Mouse (Mus musculus) liver, adult 2 months (tissue): ENCODE measurements around the gene Gm44965. TPM values are rescaled to one million over a fixed set of nuclear protein-coding genes. Genes with fewer than 3 reads are reported as not detected.
A peak's percentile ranks its signal among the peaks of the same experiment; 100 is the strongest.

Experiments
- DNase-seq: peaks from one replicate; pipeline ENCODE4 v3.0.0-alpha.2; 2011; ENCODE audit warnings: low read depth, low spot score; ENCODE audit errors: extremely low read depth
- H3K27ac ChIP-seq: fragments of 200-500 bp; replicated peaks from 2 replicates; pipeline ENCODE4 v1.5.1; 2012; ENCODE audit warnings: low read depth, mild to moderate bottlenecking, control low read depth, inconsistent platforms, low read length; ENCODE audit not compliant: insufficient read depth
- H3K27me3 ChIP-seq: fragments of 200-500 bp; 2 replicates; pipeline ENCODE4 v1.6.1; 2012; ENCODE audit warnings: mild to moderate bottlenecking, moderate library complexity, low read length, inconsistent platforms; ENCODE audit not compliant: control insufficient read depth, insufficient read depth
- H3K36me3 ChIP-seq: fragments of 200-500 bp; 2 replicates; pipeline ENCODE4 v1.6.1; 2012; ENCODE audit warnings: low read length, inconsistent platforms; ENCODE audit not compliant: control insufficient read depth, insufficient read depth
- H3K4me1 ChIP-seq: fragments of 200-500 bp; 2 replicates; pipeline ENCODE4 v1.6.1; 2011; ENCODE audit warnings: low read length; ENCODE audit not compliant: control insufficient read depth, insufficient read depth
- H3K4me3 ChIP-seq: fragments of 200-500 bp; 2 replicates; pipeline ENCODE4 v1.5.1; 2011; ENCODE audit warnings: low read depth, mild to moderate bottlenecking, control low read depth, low read length, moderate library complexity; ENCODE audit not compliant: insufficient read depth
- H3K79me2 ChIP-seq: fragments of 200-500 bp; 2 replicates; pipeline ENCODE4 v1.6.1; 2012; ENCODE audit warnings: inconsistent platforms, mild to moderate bottlenecking, low read length, moderate library complexity; ENCODE audit not compliant: control insufficient read depth, insufficient read depth
- H3K9ac ChIP-seq: fragments of 200-500 bp; 2 replicates; pipeline ENCODE4 v1.6.1; 2012; ENCODE audit warnings: low read depth, mild to moderate bottlenecking, control low read depth, inconsistent platforms, low read length
- CTCF ChIP-seq: fragments of 200-500 bp; IDR thresholded peaks from 2 replicates; pipeline ENCODE4 v1.5.1; 2011; ENCODE audit warnings: low read depth, low read length, control low read depth
- POLR2A ChIP-seq: fragments of 200-500 bp; IDR thresholded peaks from 2 replicates; pipeline ENCODE4 v1.6.1; 2011; ENCODE audit warnings: low read length, control low read depth; ENCODE audit not compliant: insufficient read depth; ENCODE audit errors: extremely low read depth
- WGBS: fragments of 180-500 bp; shearing (Covaris S2); methylation state at CpG from one replicate; pipeline ENCODE4 v1.1.7; 2018; 5-methylcytosine and 5-hydroxymethylcytosine counted together
- polyA plus RNA-seq: library from polyadenylated mRNA; depleted of rRNA; stranded (reverse); fragments of >200 nt; gene quantifications from 2 replicates; pipeline ENCODE4 v1.2.3, GENCODE M21; 2012
- total RNA-seq: library from RNA; depleted of rRNA; stranded (reverse); fragments of >200 nt; gene quantifications from 2 replicates; pipeline ENCODE4 v1.2.3, GENCODE M21; 2014

Gene Gm44965
- total and polyA plus RNA-seq, 2 experiments: not detected

DNA sequence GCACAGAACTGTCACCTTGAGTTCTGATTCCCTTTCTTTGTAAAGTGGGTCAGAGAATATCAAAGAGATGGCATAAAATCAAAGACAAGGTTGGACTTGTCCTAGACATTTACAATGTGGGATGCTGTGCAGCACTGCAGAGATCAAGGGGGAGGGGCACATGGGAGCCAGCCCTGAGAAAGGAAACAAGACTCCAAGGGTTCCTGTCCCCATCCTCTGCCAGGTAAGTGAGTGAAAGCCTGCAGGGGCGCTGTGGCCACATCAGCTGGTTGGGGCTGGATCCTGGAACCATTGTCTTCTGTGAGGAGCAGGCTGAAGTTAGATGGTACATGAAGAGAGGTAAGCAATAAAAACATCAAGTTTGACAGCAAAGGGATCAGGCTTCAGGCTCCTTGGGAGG is 29.7 kb downstream of the Gm44965 start:
- Histone ChIP-seq H3K27ac (no peak overlapping the region), H3K27me3 (peaks cover 6% of the 10 kb centered on the region; the same call in 1 of the 2 replicates), H3K36me3 (peaks cover 6% of the 10 kb centered on the region; the same call in 1 of the 2 replicates), H3K79me2 (no peaks in the 10 kb centered on the region), H3K9ac (no peak overlapping the region), H3K4me1 (no peaks in the 10 kb centered on the region), H3K4me3 (no peak overlapping the region)
- no peak for TF ChIP-seq CTCF
- no peak for TF ChIP-seq POLR2A
- DNase-seq: no peak
- WGBS: 63% methylated on average over 1 of the region's 1 CpGs

DNA sequence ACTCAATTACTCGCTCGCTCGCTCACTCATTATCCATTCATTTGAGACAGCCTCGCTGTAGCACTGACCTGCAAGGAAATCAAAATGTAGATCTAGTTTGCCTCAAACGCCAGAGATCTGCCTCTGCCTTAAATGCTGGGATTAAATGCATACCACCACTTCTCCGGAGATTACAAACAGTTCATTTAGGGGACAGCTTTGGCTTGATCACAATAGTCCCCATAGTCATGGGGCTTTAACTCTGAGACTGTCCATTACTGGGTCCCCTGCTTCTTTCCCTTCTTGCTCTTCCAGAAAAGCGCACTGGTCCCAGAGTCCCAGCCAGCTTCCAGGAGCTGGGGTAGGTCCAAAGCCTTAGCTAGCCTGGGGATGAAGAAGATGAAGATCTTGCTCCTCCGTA is 32.7 kb downstream of the Gm44965 start, which contains the start of gene AI854703:
AI854703 (plus strand) TSS at position 301 of the 400 bp plus-strand sequence.
- Histone ChIP-seq H3K27ac (no peak within 1 kb of the TSS), H3K9ac (no peak within 1 kb of the TSS), H3K27me3 (peaks cover 12% of the 10 kb centered on the region), H3K36me3 (no peaks in the 10 kb centered on the region), H3K79me2 (no peaks in the 10 kb centered on the region), H3K4me1 (no peaks in the 10 kb centered on the region), H3K4me3 (peak within 1 kb of the TSS; percentile 20; the same call in 1 of the 2 replicates)
- 65% methylated on average over 8 of the region's 8 CpGs for WGBS
- TF ChIP-seq CTCF: no peak
- TF ChIP-seq POLR2A: no peak
- DNase-seq: no peak

DNA sequence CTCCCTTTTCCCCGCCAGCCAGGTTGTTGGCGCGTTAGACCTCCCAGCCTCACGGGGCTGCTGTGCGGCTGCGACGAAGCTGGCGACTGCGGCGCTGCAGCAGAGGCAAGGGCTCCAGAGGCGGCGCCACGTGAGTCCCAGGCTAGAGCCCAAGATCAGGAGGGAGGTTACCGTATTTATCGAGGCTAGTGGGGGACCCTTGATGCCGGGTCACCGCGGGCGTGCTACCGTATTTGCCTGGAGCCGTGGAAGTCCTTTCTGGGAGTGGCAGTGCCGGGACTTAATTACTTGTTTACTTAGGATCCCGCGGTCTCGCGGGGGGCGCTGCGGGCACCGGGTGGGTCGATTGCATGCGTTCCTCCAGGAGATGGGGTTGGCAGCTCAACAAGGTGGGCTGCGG is 33.2 kb downstream of the Gm44965 start:
- DNase-seq: peak; percentile 17
- TF ChIP-seq POLR2A: no peak
- no peak for TF ChIP-seq CTCF
- Histone ChIP-seq H3K27me3 (peaks cover 12% of the 10 kb centered on the region), H3K27ac (no peak overlapping the region), H3K36me3 (no peaks in the 10 kb centered on the region), H3K79me2 (no peaks in the 10 kb centered on the region), H3K4me3 (peak overlapping the region; percentile 20; the same call in 1 of the 2 replicates), H3K4me1 (no peaks in the 10 kb centered on the region), H3K9ac (no peak overlapping the region)
- 2% methylated on average over 32 of the region's 32 CpGs for WGBS

DNA sequence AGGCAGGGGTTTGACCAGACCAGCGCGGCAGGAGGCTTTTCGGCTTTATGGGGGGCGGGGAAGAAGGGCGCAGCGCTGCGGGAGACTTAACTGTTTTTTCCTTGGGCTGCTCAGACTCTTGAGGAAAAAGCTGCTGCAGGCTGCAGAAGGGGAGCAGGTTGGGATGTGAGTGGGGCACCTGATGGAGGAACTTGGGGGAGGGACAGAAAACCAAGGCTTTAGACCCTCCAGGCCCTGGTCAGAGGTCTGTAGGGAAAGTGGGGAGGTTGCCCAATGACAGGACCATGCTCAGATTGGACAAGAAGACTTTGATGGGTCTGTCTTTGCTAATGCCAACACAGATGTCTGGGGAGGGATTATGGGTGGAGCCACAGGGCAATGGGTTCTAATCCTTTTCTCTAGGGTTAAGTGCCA is 33.8 kb downstream of the Gm44965 start:
- Histone ChIP-seq H3K27me3 (peaks cover 12% of the 10 kb centered on the region), H3K9ac (no peak overlapping the region), H3K27ac (no peak overlapping the region), H3K79me2 (no peaks in the 10 kb centered on the region), H3K4me1 (no peaks in the 10 kb centered on the region), H3K36me3 (no peaks in the 10 kb centered on the region), H3K4me3 (no peak overlapping the region)
- no peak for DNase-seq
- TF ChIP-seq CTCF: no peak
- TF ChIP-seq POLR2A: no peak
- WGBS: 27% methylated on average over 7 of the region's 7 CpGs

DNA sequence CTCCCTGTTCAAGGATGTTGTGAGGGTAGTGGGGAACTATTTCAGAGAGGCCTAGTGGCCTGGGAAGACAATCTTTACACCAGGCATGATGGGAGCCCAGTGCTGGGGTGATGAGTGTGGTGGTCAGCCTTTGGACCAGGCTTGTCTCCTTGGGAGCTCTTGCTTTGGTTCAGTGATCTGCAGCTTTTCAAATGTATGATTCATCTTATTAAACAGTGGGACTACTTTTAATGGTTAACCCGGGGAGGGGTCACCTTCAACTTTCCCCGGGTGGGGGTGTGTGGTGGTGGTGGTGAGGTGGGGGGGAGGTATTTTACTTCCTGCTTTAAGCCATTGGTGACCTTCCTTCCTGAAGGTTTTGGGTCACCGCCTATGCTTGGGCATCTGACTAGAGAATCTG is 34.6 kb downstream of the Gm44965 start:
- WGBS: 68% methylated on average over 3 of the region's 3 CpGs
- TF ChIP-seq POLR2A (no peak), CTCF (no peak)
- no peaks in the 10 kb centered on the region for H3K79me2 ChIP-seq
- H3K9ac ChIP-seq: no peak overlapping the region
- no peaks in the 10 kb centered on the region for H3K4me1 ChIP-seq
- H3K36me3 ChIP-seq: no peaks in the 10 kb centered on the region
- peaks cover 12% of the 10 kb centered on the region for H3K27me3 ChIP-seq
- DNase-seq: no peak
- no peak overlapping the region for H3K4me3 ChIP-seq
- H3K27ac ChIP-seq: no peak overlapping the region

DNA sequence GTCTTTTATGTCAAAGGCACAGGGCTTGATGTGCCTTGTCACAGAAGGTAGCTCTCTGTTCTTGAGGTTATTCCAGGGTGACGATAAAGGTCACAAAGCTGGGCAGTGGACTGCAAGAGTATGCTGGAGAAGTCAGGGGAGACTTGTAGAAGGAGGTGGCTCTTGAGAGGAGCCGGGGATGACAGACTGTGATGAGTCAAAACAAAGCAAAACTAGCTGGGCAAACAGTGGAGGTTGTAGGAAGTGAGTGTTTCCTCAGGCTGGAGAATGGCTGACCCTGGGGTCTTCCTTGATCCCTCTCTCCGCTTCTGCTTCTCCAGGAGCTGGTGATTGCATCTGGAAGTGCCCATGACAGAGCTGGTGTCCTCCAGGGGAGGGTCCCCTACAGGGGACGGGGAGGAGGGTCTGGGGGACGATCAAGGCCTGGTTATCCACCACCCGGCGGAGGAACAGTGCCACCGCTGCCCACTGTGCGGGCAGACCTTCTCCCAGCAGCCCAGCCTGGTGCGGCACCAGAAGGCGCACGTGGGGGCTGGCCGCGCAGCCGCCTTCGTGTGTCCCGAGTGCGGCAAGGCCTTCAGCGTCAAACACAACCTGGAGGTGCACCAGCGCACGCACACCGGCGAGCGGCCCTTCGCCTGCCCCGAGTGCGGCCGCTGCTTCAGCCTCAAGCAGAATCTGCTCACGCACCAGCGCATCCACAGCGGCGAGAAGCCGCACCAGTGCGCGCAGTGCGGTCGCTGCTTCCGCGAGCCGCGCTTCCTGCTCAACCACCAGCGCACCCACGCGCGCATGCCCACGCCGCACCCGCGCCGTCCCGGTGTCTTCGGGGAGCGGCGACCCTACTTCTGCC is 35.3 kb downstream of the Gm44965 start:
- TF ChIP-seq CTCF: no peak
- TF ChIP-seq POLR2A: no peak
- H3K36me3 ChIP-seq: no peaks in the 10 kb centered on the region
- no peaks in the 10 kb centered on the region for H3K79me2 ChIP-seq
- H3K27me3 ChIP-seq: peaks cover 12% of the 10 kb centered on the region
- no peak for DNase-seq
- no peaks in the 10 kb centered on the region for H3K4me1 ChIP-seq
- WGBS: 34% methylated on average over 54 of the region's 54 CpGs
- H3K27ac ChIP-seq: no peak overlapping the region
- peak overlapping the region; percentile 47; the same call in 1 of the 2 replicates for H3K9ac ChIP-seq
- H3K4me3 ChIP-seq: peak overlapping the region; percentile 54; the same call in 1 of the 2 replicates
